Mouse (Mus musculus): ENCODE results near the gene Rfx4.

Rfx4 gene

GRCm38 (mm10) chr10:84755786-84756203, at the start of gene Rfx4:
TSS of gene Rfx4 (plus strand) at chr10:84756062.
- no peak for DNase-seq (ENCODE audit: low read depth, low spot score)

- DNase-seq (ENCODE audit: low read depth, low spot score), result no peak
These were observed 49.3 kb upstream of the Rfx4 start for GRCm38 (mm10) chr10:84706543-84706942.

GRCm38 (mm10) chr10:84707226-84707625, 48.6 kb upstream of the Rfx4 start:
- no peak for DNase-seq (ENCODE audit: low read depth, low spot score)

GRCm38 (mm10) chr10:84707752-84708530, 47.9 kb upstream of the Rfx4 start:
- DNase-seq (ENCODE audit: low read depth, low spot score), result no peak

- no peak for DNase-seq (ENCODE audit: low read depth, low spot score)
These were observed 45.7 kb upstream of the Rfx4 start for GRCm38 (mm10) chr10:84710192-84710591.

GRCm38 (mm10) chr10:84710827-84711226, 45.0 kb upstream of the Rfx4 start:
- no peak for DNase-seq (ENCODE audit: low read depth, low spot score)

GRCm38 (mm10) chr10:84711479-84711878, 44.4 kb upstream of the Rfx4 start:
- no peak for DNase-seq (ENCODE audit: low read depth, low spot score)

- DNase-seq (ENCODE audit: low read depth, low spot score), result no peak
These were observed 43.9 kb upstream of the Rfx4 start for GRCm38 (mm10) chr10:84711940-84712339.

- DNase-seq (ENCODE audit: low read depth, low spot score), result no peak
These were observed 43.3 kb upstream of the Rfx4 start for GRCm38 (mm10) chr10:84712532-84712931.

- no peak for DNase-seq (ENCODE audit: low read depth, low spot score)
These were observed 42.8 kb upstream of the Rfx4 start for GRCm38 (mm10) chr10:84713043-84713442.

- no peak for DNase-seq (ENCODE audit: low read depth, low spot score)
These were observed 40.2 kb upstream of the Rfx4 start for GRCm38 (mm10) chr10:84715639-84716038.

- no peak for DNase-seq (ENCODE audit: low read depth, low spot score)
These were observed 39.3 kb upstream of the Rfx4 start for GRCm38 (mm10) chr10:84716581-84716980.

GRCm38 (mm10) chr10:84722711-84723110, 33.2 kb upstream of the Rfx4 start:
- DNase-seq (ENCODE audit: low read depth, low spot score), result no peak

- DNase-seq (ENCODE audit: low read depth, low spot score), result no peak
These were observed 28.9 kb upstream of the Rfx4 start for GRCm38 (mm10) chr10:84727005-84727404.

GRCm38 (mm10) chr10:84727760-84728159, 28.1 kb upstream of the Rfx4 start:
- DNase-seq (ENCODE audit: low read depth, low spot score), result no peak

- no peak for DNase-seq (ENCODE audit: low read depth, low spot score)
These were observed 25.8 kb upstream of the Rfx4 start for GRCm38 (mm10) chr10:84730078-84730477.

- DNase-seq (ENCODE audit: low read depth, low spot score), result no peak
These were observed 24.9 kb upstream of the Rfx4 start for GRCm38 (mm10) chr10:84730956-84731355.

GRCm38 (mm10) chr10:84733511-84733910, 22.4 kb upstream of the Rfx4 start:
- DNase-seq (ENCODE audit: low read depth, low spot score), result no peak

- no peak for DNase-seq (ENCODE audit: low read depth, low spot score)
These were observed 744 bp upstream of the Rfx4 start for GRCm38 (mm10) chr10:84754851-84755785.

- DNase-seq (ENCODE audit: low read depth, low spot score), result no peak
These were observed 703 bp downstream of the Rfx4 start for GRCm38 (mm10) chr10:84756435-84757095.

- no peak for DNase-seq (ENCODE audit: low read depth, low spot score)
These were observed 1.8 kb downstream of the Rfx4 start for GRCm38 (mm10) chr10:84757426-84758199.

GRCm38 (mm10) chr10:84758200-84758468, 2.3 kb downstream of the Rfx4 start:
- DNase-seq (ENCODE audit: low read depth, low spot score), result no peak
